Mouse (Mus musculus) small intestine, adult 2 months (tissue): ENCODE measurements around the gene Mfap2. TPM values are rescaled to one million over a fixed set of nuclear protein-coding genes. Genes with fewer than 3 reads are reported as not detected.

ENCODE experiments used
- H3K27ac ChIP-seq: fragments of 200-500 bp; 2 replicates; pipeline ENCODE4 v1.5.1; 2012; ENCODE audit warnings: low read depth, low read length, control low read depth, inconsistent platforms; ENCODE audit not compliant: insufficient read depth
- H3K27me3 ChIP-seq: fragments of 200-500 bp; 2 replicates; pipeline ENCODE4 v1.6.1; 2012; ENCODE audit warnings: mild to moderate bottlenecking, moderate library complexity, low read length, inconsistent platforms; ENCODE audit not compliant: control insufficient read depth, insufficient read depth
- H3K36me3 ChIP-seq: fragments of 200-500 bp; 2 replicates; pipeline ENCODE4 v1.6.1; 2012; ENCODE audit warnings: mild to moderate bottlenecking, low read length, control low read depth, inconsistent platforms; ENCODE audit not compliant: control insufficient read depth, insufficient read depth
- H3K4me1 ChIP-seq: fragments of 200-500 bp; 2 replicates; pipeline ENCODE4 v1.6.1; 2012; ENCODE audit warnings: low read length, inconsistent platforms, mixed read lengths; ENCODE audit not compliant: control insufficient read depth, insufficient read depth, insufficient read length
- H3K4me3 ChIP-seq: fragments of 200-500 bp; 2 replicates; pipeline ENCODE4 v1.5.1; 2012; ENCODE audit warnings: low read depth, mild to moderate bottlenecking, control low read depth, inconsistent platforms, low read length, moderate library complexity
- CTCF ChIP-seq: fragments of 200-500 bp; IDR thresholded peaks from 2 replicates; pipeline ENCODE4 v1.5.1; 2012; ENCODE audit warnings: low read depth, mild to moderate bottlenecking, control low read depth, inconsistent platforms, low read length, moderate library complexity, mixed read lengths; ENCODE audit not compliant: insufficient replicate concordance, insufficient read length; ENCODE audit errors: extremely low read depth
- POLR2A ChIP-seq: fragments of 200-500 bp; IDR thresholded peaks from 2 replicates; pipeline ENCODE4 v1.6.1; 2012; ENCODE audit warnings: low read depth, mild to moderate bottlenecking, control low read depth, inconsistent platforms, low read length, moderate library complexity
- WGBS: fragments of 180-500 bp; shearing (Covaris S2); methylation state at CpG from one replicate; pipeline ENCODE4 v1.1.7; 2018; 5-methylcytosine and 5-hydroxymethylcytosine counted together
- polyA plus RNA-seq: library from polyadenylated mRNA; depleted of rRNA; stranded (reverse); fragments of >200 nt; gene quantifications from 2 replicates; pipeline ENCODE4 v1.2.3, GENCODE M21; 2012

The Mfap2 gene
- polyA plus RNA-seq, 1 experiment = 13.7 TPM

- Histone ChIP-seq H3K4me3 (no peak overlapping the region), H3K27me3 (no peaks in the 10 kb centered on the region), H3K36me3 (peaks cover 15% of the 10 kb centered on the region), H3K27ac (peak overlapping the region; percentile 53), H3K4me1 (peaks cover 17% of the 10 kb centered on the region)
- 15% methylated on average over 4 of the region's 4 CpGs for WGBS
- TF ChIP-seq CTCF (no peak), POLR2A (no peak)
Observed at GRCm38 (mm10) chr4:140982808-140983207, 27.4 kb upstream of the Mfap2 start.

DNA sequence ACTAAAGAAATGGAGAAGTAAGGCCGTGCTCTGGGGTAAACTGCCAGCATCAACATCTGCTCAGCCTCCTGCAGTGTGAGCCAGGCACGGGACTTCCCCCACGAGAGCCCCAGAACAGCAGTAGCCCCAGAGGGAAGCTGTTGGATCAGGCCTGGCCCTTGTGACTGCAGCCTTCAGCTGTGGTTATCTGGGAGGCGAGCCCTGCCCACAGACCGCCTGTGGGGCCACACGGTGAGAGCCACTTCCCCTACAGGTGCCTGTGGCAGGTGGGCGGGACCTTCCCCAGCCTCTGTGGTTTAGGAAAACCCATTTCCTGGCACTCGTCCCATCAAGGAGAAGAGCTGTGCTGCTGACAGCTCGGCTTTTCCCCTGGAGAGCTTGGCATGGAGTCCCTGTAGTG is 26.8 kb upstream of the Mfap2 start:
- Histone ChIP-seq H3K27me3 (no peaks in the 10 kb centered on the region), H3K27ac (peak overlapping the region; percentile 53; the same call in 1 of the 2 replicates)
- 2% methylated on average over 9 of the region's 9 CpGs for WGBS

GRCm38 (mm10) chr4:140984544-140984943 is 25.7 kb upstream of the Mfap2 start:
- TF ChIP-seq CTCF (no peak), POLR2A (no peak)
- no peak overlapping the region for H3K27ac ChIP-seq
- no peak overlapping the region for H3K4me3 ChIP-seq
- H3K27me3 ChIP-seq = no peaks in the 10 kb centered on the region
- H3K4me1 ChIP-seq = peaks cover 14% of the 10 kb centered on the region
- WGBS = 89% methylated on average over 6 of the region's 6 CpGs
- H3K36me3 ChIP-seq = peaks cover 4% of the 10 kb centered on the region

More for the DNA sequence above, 26.8 kb upstream of the Mfap2 start:
- Histone ChIP-seq H3K4me1 (peaks cover 14% of the 10 kb centered on the region), H3K4me3 (no peak overlapping the region), H3K36me3 (peaks cover 14% of the 10 kb centered on the region)
- no peak for TF ChIP-seq CTCF
- TF ChIP-seq POLR2A = no peak

DNA sequence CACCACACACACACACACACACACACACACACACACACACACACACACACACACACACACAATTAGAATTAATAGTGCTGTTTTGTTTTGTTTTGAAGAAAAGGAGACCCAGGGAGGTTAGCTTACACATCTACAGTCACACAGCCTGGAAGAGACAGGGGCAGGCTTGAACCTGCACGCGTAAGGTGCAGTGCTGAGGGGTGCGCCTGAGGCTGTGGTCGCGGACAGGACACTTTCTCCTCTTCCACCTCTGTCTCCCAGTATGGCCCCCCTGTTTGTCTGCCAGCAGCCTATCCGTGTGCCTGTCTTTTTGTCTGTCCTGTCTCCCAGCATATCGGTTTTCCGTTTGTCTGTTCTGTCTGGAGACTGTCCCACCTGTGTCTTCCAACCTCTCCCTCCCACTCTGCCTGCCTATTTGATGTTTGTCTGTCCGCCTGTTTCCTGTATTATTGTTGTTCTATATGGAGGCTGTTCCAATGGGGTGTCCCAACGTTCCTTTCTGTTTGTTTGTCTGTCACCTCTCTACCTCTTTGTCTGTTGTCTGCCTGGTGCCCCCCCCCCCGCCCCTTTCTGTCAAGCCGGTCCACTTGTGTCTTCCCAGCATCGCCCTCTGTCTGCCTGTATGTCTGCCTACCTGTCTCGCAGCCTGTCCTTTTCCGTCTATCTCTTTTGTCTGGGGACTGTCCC is 24.1 kb upstream of the Mfap2 start:
- TF ChIP-seq CTCF (no peak), POLR2A (no peak)
- H3K27me3 ChIP-seq = no peaks in the 10 kb centered on the region
- WGBS = 34% methylated on average over 15 of the region's 15 CpGs
- no peak overlapping the region for H3K27ac ChIP-seq
- H3K4me1 ChIP-seq = peaks cover 14% of the 10 kb centered on the region
- H3K36me3 ChIP-seq = no peaks in the 10 kb centered on the region
- H3K4me3 ChIP-seq = peak overlapping the region; percentile 80

- Histone ChIP-seq H3K4me1 (peaks cover 14% of the 10 kb centered on the region), H3K27me3 (no peaks in the 10 kb centered on the region), H3K36me3 (no peaks in the 10 kb centered on the region), H3K4me3 (peak within 1 kb of the TSS; percentile 80), H3K27ac (no peak within 1 kb of the TSS)
- under 1% methylated on average over 58 of the region's 58 CpGs for whole genome bisulfite sequencing
- TF ChIP-seq CTCF (peak; percentile 18; the same call in 1 of the 2 replicates), POLR2A (peak; percentile 12; the same call in 1 of the 2 replicates)
Observed at GRCm38 (mm10) chr4:140986711-140987395, 23.4 kb upstream of the Mfap2 start, which contains the start of gene Atp13a2. Gene Atp13a2 (plus strand): TSS chr4:140986873.

GRCm38 (mm10) chr4:140987476-140987875 is 22.7 kb upstream of the Mfap2 start:
- peaks cover 14% of the 10 kb centered on the region for H3K4me1 ChIP-seq
- no peaks in the 10 kb centered on the region for H3K27me3 ChIP-seq
- TF ChIP-seq POLR2A (no peak), CTCF (no peak)
- 37% methylated on average over 7 of the region's 7 CpGs for WGBS
- peak overlapping the region; percentile 80 for H3K4me3 ChIP-seq
- 0 out of 2 replicates have a peak, but pooled peaks cover 4% of the 10 kb centered on the region for H3K36me3 ChIP-seq
- no peak overlapping the region for H3K27ac ChIP-seq

- H3K27me3 ChIP-seq = no peaks in the 10 kb centered on the region
- no peak overlapping the region for H3K4me3 ChIP-seq
- no peak overlapping the region for H3K27ac ChIP-seq
- H3K36me3 ChIP-seq = peaks cover 9% of the 10 kb centered on the region; the same call in 1 of the 2 replicates
- TF ChIP-seq CTCF (no peak), POLR2A (no peak)
- WGBS = 75% methylated on average over 7 of the region's 7 CpGs
- 0 out of 2 replicates have a peak, but pooled peaks cover 3% of the 10 kb centered on the region for H3K4me1 ChIP-seq
Observed at GRCm38 (mm10) chr4:140988706-140989290, 21.4 kb upstream of the Mfap2 start.
